Mouse (Mus musculus): ENCODE measurements around the gene Olfr223.

DNA sequence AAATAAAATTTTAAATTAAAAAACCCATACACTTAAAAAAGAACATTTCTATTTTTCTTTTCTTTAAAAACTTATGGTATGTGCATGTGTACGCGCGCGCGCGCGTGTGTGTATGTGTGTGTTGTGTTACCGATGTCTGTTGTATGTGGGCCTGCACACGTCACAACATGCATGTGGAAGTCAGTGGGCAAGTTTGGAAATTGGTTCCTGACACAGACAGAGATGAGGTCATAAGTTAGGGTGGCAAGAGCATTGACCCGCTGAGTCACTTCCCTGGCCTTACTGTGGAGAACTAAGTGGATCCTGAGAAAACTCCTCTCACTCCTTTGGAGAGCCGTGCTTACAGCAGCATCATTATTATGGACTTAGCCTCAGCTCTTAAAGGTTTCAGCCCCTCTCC is 39.0 kb downstream of the Olfr223 start:
- no peak for TF ChIP-seq CTCF (IDR thresholded peaks at IDR 0.05; ENCODE audit: borderline replicate concordance, control insufficient read depth, extremely low read depth, insufficient read depth, low read length, poor library complexity)
- TF ChIP-seq POLR2A (IDR thresholded peaks at IDR 0.05; ENCODE audit: control insufficient read depth, extremely low read depth, insufficient read depth, low read length, poor library complexity), result no peak
